Mouse (Mus musculus) liver, adult 2 months (tissue): ENCODE measurements around the gene Fkbp9. TPM values are rescaled to one million over a fixed set of nuclear protein-coding genes. Genes with fewer than 3 reads are reported as not detected.

Source experiments
- DNase-seq: peaks from one replicate; pipeline ENCODE4 v3.0.0-alpha.2; 2011; ENCODE audit warnings: low read depth, low spot score; ENCODE audit errors: extremely low read depth
- H3K27ac ChIP-seq: fragments of 200-500 bp; replicated peaks from 2 replicates; pipeline ENCODE4 v1.5.1; 2012; ENCODE audit warnings: low read depth, mild to moderate bottlenecking, control low read depth, inconsistent platforms, low read length; ENCODE audit not compliant: insufficient read depth
- H3K27me3 ChIP-seq: fragments of 200-500 bp; 2 replicates; pipeline ENCODE4 v1.6.1; 2012; ENCODE audit warnings: mild to moderate bottlenecking, moderate library complexity, low read length, inconsistent platforms; ENCODE audit not compliant: control insufficient read depth, insufficient read depth
- H3K36me3 ChIP-seq: fragments of 200-500 bp; 2 replicates; pipeline ENCODE4 v1.6.1; 2012; ENCODE audit warnings: low read length, inconsistent platforms; ENCODE audit not compliant: control insufficient read depth, insufficient read depth
- H3K4me1 ChIP-seq: fragments of 200-500 bp; 2 replicates; pipeline ENCODE4 v1.6.1; 2011; ENCODE audit warnings: low read length; ENCODE audit not compliant: control insufficient read depth, insufficient read depth
- H3K4me3 ChIP-seq: fragments of 200-500 bp; 2 replicates; pipeline ENCODE4 v1.5.1; 2011; ENCODE audit warnings: low read depth, mild to moderate bottlenecking, control low read depth, low read length, moderate library complexity; ENCODE audit not compliant: insufficient read depth
- H3K79me2 ChIP-seq: fragments of 200-500 bp; 2 replicates; pipeline ENCODE4 v1.6.1; 2012; ENCODE audit warnings: inconsistent platforms, mild to moderate bottlenecking, low read length, moderate library complexity; ENCODE audit not compliant: control insufficient read depth, insufficient read depth
- H3K9ac ChIP-seq: fragments of 200-500 bp; 2 replicates; pipeline ENCODE4 v1.6.1; 2012; ENCODE audit warnings: low read depth, mild to moderate bottlenecking, control low read depth, inconsistent platforms, low read length
- CTCF ChIP-seq: fragments of 200-500 bp; IDR thresholded peaks from 2 replicates; pipeline ENCODE4 v1.5.1; 2011; ENCODE audit warnings: low read depth, low read length, control low read depth
- POLR2A ChIP-seq: fragments of 200-500 bp; IDR thresholded peaks from 2 replicates; pipeline ENCODE4 v1.6.1; 2011; ENCODE audit warnings: low read length, control low read depth; ENCODE audit not compliant: insufficient read depth; ENCODE audit errors: extremely low read depth
- WGBS: fragments of 180-500 bp; shearing (Covaris S2); methylation state at CpG from one replicate; pipeline ENCODE4 v1.1.7; 2018; 5-methylcytosine and 5-hydroxymethylcytosine counted together
- polyA plus RNA-seq: library from polyadenylated mRNA; depleted of rRNA; stranded (reverse); fragments of >200 nt; gene quantifications from 2 replicates; pipeline ENCODE4 v1.2.3, GENCODE M21; 2012
- total RNA-seq: library from RNA; depleted of rRNA; stranded (reverse); fragments of >200 nt; gene quantifications from 2 replicates; pipeline ENCODE4 v1.2.3, GENCODE M21; 2014

Fkbp9 gene
- total and polyA plus RNA-seq, 2 experiments: 12.6 to 32.2 TPM

DNA sequence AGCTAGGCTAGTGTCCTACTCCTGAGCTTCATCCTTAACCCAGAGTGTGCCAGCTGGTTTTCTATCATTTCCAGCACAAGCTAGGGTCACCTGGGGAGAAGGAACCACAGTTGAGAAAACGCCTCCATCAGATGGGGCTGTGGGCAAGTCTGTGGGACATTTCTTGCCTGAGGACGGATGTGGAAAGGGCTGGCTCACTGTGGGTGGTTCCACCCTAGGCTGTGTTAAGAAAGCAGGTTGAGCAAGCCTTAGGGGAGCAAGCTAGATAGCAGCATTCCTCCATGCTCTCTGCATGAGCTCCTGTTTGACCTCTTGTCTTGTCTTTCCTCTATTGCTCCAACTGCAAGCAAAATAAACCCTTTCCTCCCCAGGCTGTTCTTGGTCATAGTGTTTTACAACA is 58.9 kb downstream of the Fkbp9 start:
- Histone ChIP-seq H3K36me3 (peaks cover 32% of the 10 kb centered on the region), H3K9ac (no peak overlapping the region), H3K4me3 (no peak overlapping the region), H3K79me2 (peaks cover 6% of the 10 kb centered on the region; the same call in 1 of the 2 replicates), H3K27me3 (no peaks in the 10 kb centered on the region), H3K27ac (no peak overlapping the region), H3K4me1 (no peaks in the 10 kb centered on the region)
- TF ChIP-seq CTCF (no peak), POLR2A (no peak)
- no peak for DNase-seq
- WGBS: 96% methylated on average over 2 of the region's 2 CpGs

- no peak overlapping the region for H3K27ac ChIP-seq
Observed at GRCm38 (mm10) chr6:56899601-56900000, 67.7 kb downstream of the Fkbp9 start.

GRCm38 (mm10) chr6:56901336-56901735 is 69.5 kb downstream of the Fkbp9 start:
- Histone ChIP-seq H3K36me3 (no peaks in the 10 kb centered on the region), H3K27me3 (no peaks in the 10 kb centered on the region), H3K4me3 (peak overlapping the region; percentile 54; the same call in 1 of the 2 replicates), H3K79me2 (peaks cover 24% of the 10 kb centered on the region), H3K27ac (no peak overlapping the region), H3K9ac (no peak overlapping the region), H3K4me1 (peaks cover 15% of the 10 kb centered on the region)
- no peak for DNase-seq
- TF ChIP-seq CTCF (no peak), POLR2A (no peak)
- WGBS: 16% methylated on average over 3 of the region's 3 CpGs

More at GRCm38 (mm10) chr6:56899601-56900000, 67.7 kb downstream of the Fkbp9 start:
- H3K4me3 ChIP-seq: no peak overlapping the region
- peaks cover 16% of the 10 kb centered on the region for H3K4me1 ChIP-seq
- H3K79me2 ChIP-seq: peaks cover 20% of the 10 kb centered on the region
- no peaks in the 10 kb centered on the region for H3K36me3 ChIP-seq
- no peak overlapping the region for H3K9ac ChIP-seq
- WGBS: 25% methylated on average over 3 of the region's 3 CpGs
- TF ChIP-seq CTCF (no peak), POLR2A (no peak)
- peak; percentile 31 for DNase-seq
- no peaks in the 10 kb centered on the region for H3K27me3 ChIP-seq

DNA sequence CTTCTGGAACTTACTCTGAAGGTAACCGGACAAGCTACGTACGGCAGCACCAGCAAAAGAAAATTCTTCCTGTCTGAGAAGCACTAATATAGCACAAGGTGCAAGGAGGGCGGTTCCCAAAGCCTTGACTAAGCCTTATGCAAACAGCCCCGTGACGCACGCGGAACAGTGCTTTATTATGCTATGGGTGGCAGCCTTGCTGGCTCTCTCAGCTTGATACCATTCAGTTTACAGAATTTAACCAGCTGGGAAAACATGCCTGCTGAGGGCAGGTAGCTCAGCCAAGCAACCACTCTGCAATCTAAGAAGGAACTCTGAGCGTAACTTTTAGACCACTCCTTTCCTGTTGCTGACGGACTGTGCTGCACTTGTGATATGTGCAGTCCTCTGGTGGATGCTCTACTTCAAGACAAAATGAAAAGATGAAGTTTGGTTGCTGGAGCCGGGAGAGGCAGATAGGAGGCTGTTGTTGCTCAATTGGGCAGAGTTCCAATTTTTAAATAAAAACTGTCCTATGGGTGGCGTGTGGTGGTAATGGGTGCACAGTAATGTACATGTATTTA is 70.0 kb downstream of the Fkbp9 start:
- Histone ChIP-seq H3K4me1 (peaks cover 18% of the 10 kb centered on the region), H3K9ac (peak overlapping the region; percentile 22), H3K27ac (peak overlapping the region; percentile 67), H3K79me2 (peaks cover 24% of the 10 kb centered on the region), H3K4me3 (peak overlapping the region; percentile 54), H3K36me3 (no peaks in the 10 kb centered on the region), H3K27me3 (no peaks in the 10 kb centered on the region)
- DNase-seq: peak; percentile 69
- TF ChIP-seq CTCF (no peak), POLR2A (no peak)
- 4% methylated on average over 12 of the region's 12 CpGs for WGBS

DNA sequence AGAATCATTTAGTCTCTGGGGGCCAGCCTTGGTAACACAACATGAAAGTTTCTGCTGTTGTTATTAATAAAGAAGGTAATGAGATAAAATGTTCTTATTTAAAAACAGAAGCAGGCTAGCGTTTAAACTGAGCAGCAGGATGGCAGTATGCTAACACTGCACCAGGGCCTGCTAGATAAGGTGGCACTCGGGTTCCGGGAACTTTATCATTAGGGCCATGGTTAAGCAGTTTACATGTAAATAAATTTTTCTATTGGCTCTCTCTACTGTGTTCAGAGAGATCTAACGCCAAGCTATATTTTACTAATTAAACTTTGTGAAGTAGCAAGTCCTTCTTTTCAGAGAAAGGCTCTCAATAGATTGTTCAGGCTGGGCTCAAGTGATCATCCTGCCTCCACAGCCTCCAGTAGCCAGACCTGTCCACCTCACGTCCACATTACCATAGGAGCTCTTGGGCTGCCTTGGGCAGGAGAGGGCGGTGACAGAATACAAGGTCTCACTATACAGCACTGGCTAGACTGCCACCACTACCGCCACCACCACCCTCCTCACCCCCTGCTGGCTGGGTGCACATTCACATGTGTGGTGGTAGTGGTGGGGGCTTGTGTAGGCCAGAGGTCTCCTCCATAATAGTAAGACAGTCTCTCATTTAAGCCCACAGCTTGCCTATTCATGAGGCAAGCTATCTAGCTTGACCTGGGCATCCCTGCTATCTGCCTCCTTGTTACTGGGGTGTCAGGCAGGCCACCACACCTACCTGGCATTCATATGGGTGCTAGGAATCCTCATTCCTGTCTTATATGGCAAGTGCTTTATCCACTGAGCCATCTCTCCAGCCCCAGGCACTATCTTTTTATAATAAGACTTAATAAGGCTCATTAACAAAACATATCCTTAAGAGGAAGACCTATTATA is 71.0 kb downstream of the Fkbp9 start:
- peaks cover 25% of the 10 kb centered on the region for H3K4me1 ChIP-seq
- H3K27me3 ChIP-seq: no peaks in the 10 kb centered on the region
- no peak overlapping the region for H3K4me3 ChIP-seq
- peaks cover 20% of the 10 kb centered on the region for H3K79me2 ChIP-seq
- no peak for TF ChIP-seq CTCF
- no peak for TF ChIP-seq POLR2A
- H3K9ac ChIP-seq: no peak overlapping the region
- H3K36me3 ChIP-seq: no peaks in the 10 kb centered on the region
- no peak overlapping the region for H3K27ac ChIP-seq
- WGBS: 61% methylated on average over 7 of the region's 7 CpGs
- DNase-seq: no peak
